Mouse (Mus musculus): ENCODE data around the gene Ifitm2. TPM values are rescaled to one million over a fixed set of nuclear protein-coding genes. Genes with fewer than 3 reads are reported as not detected.

Gene Ifitm2
- polyA plus RNA-seq, 1 experiment from 2014 or later, result 571 TPM

DNA sequence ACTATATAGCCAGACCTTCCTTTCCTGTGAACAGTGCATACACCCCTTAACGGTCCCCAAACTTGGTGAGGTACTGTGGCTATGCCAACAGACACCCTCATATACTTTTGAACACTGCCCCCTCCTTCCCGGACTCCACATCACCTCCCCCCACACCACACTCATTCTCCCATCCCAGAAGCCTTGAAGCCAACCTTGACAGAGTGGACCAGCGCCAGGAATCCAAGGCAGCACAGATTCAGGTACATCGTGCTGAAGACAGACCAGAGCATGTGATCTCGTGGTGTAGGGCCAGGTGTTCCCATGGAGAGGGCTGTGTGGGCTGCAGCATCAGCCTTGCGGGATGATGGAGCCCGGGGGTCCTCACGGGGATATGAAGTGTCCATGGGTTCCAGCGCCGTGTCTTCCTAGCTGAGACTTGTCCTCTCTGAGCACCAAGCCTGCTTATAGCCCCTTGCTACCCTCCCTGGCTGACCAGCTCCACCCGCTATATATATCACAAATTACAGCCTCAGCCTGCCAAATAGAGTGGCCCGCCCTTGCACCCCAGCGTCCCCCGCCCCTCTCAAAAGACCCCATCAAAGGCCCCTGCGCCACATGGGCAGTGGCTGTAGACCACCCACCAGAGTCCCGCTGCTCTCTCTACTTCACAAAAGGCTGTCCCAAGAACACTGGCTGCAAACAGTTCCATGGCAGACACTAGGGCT is 5.8 kb downstream of the Ifitm2 start, which contains the start of gene Ifitm5:
Gene Ifitm5, minus strand, starts transcription at position 468 of the 707 bp plus-strand sequence.
- ATAC-seq (replicated peaks; ENCODE audit: extremely low read depth, insufficient read depth, low FRiP score), result no peak
- H3K9me3 ChIP-seq (replicated peaks; ENCODE audit: control insufficient read depth, low read length), result no peaks in the 10 kb centered on the region
- no peaks in the 10 kb centered on the region; the same call in 1 of the 2 replicates for H3K36me3 ChIP-seq (ENCODE audit: control insufficient read depth, insufficient read depth)
- peak within 1 kb of the TSS; percentile 10; the same call in 1 of the 2 replicates for H3K9ac ChIP-seq (ENCODE audit: low read length)
- no peaks in the 10 kb centered on the region for H3K27me3 ChIP-seq (ENCODE audit: control insufficient read depth, insufficient read depth, low read length)
- H3K4me2 ChIP-seq (ENCODE audit: low read depth, low read length), result peak within 1 kb of the TSS; percentile 19; the same call in 1 of the 2 replicates
- H3K4me3 ChIP-seq (ENCODE audit: low read length), result no peak within 1 kb of the TSS
- peak within 1 kb of the TSS; percentile 50 for H3K27ac ChIP-seq (ENCODE audit: low read length)
- 84% methylated on average over 16 of the region's 16 CpGs for WGBS
- H3K4me1 ChIP-seq (ENCODE audit: control insufficient read depth, insufficient read depth, low read length), result peaks cover 34% of the 10 kb centered on the region

DNA sequence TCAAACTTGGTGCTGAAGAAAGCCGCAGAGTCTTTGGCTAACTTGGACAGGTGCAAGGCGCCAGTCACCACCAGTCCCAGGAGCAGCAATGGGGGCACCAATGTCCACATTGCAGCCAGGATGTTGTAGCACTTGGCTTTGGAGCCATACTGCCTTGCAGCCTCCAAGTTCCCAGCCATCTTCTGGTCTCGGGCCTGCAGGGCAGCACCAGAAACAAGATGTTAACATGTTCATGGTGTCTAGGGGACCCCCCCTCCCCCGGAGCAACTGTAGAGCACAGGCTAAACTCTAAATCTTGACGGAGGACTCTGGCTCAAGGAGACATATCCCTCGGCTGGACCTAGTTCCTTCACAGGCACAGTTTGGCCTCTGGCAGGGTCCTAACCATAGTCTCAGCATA is 6.5 kb downstream of the Ifitm2 start:
- WGBS, result 82% methylated on average over 6 of the region's 6 CpGs
- Histone ChIP-seq H3K36me3 (ENCODE audit: control insufficient read depth, insufficient read depth) (no peaks in the 10 kb centered on the region; the same call in 1 of the 2 replicates), H3K9ac (ENCODE audit: low read length) (no peak overlapping the region), H3K27me3 (ENCODE audit: control insufficient read depth, insufficient read depth, low read length) (no peaks in the 10 kb centered on the region), H3K4me3 (ENCODE audit: low read length) (no peak overlapping the region), H3K4me1 (ENCODE audit: control insufficient read depth, insufficient read depth, low read length) (peaks cover 33% of the 10 kb centered on the region), H3K27ac (ENCODE audit: low read length) (no peak overlapping the region), H3K4me2 (ENCODE audit: low read depth, low read length) (no peak overlapping the region), H3K9me3 (replicated peaks; ENCODE audit: control insufficient read depth, low read length) (no peaks in the 10 kb centered on the region)
- ATAC-seq (replicated peaks; ENCODE audit: extremely low read depth, insufficient read depth, low FRiP score), result no peak

DNA sequence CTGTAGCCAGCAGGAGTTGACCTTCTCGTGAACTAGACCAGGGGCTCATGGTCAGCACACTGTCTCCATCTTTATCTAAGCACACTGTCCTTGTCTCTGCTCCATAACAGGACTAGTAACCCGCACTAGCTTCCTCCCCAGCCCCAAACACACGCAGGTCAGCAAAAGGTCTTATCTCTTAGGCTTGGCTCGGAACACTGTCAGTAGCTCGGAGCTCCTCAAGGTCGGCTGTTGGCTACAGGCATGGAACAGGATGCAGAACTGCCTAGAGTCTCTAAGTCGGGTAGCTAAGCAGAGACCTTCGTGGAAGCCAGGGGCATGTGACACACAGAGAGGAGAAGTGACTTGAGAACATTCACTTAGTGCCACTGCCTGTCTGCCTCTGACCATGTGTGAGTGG is 7.6 kb downstream of the Ifitm2 start:
- ATAC-seq (replicated peaks; ENCODE audit: extremely low read depth, insufficient read depth, low FRiP score), result peak; percentile 10; the same call in 1 of the 2 replicates
- H3K9ac ChIP-seq (ENCODE audit: low read length), result no peak overlapping the region
- H3K27me3 ChIP-seq (ENCODE audit: control insufficient read depth, insufficient read depth, low read length), result no peaks in the 10 kb centered on the region
- no peaks in the 10 kb centered on the region; the same call in 1 of the 2 replicates for H3K36me3 ChIP-seq (ENCODE audit: control insufficient read depth, insufficient read depth)
- no peaks in the 10 kb centered on the region for H3K9me3 ChIP-seq (replicated peaks; ENCODE audit: control insufficient read depth, low read length)
- H3K4me2 ChIP-seq (ENCODE audit: low read depth, low read length), result no peak overlapping the region
- peak overlapping the region; percentile 25 for H3K27ac ChIP-seq (ENCODE audit: low read length)
- WGBS, result 31% methylated on average over 8 of the region's 8 CpGs
- no peak overlapping the region for H3K4me3 ChIP-seq (ENCODE audit: low read length)
- peaks cover 29% of the 10 kb centered on the region for H3K4me1 ChIP-seq (ENCODE audit: control insufficient read depth, insufficient read depth, low read length)

DNA sequence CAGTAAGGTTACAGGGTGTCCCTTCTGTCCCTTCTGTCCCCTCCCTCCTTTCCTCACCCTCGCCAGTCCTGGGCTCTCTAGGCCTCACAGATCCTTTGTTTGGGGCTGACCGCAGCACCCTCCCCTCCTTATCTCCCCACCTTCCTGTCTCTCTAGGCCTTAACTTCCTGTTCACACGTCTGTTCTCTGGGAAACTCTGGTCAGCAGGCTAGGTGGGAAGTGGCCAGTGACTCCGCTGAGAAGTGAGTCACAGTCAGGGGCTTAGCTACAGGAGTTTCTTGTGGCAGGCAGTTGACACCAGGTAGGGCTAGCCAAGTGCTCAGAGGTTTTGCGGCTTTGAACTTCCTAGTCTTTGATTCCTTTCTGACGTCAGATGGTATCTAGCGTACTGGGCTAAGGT is 8.8 kb downstream of the Ifitm2 start:
- Histone ChIP-seq H3K4me3 (ENCODE audit: low read length) (no peak overlapping the region), H3K9me3 (replicated peaks; ENCODE audit: control insufficient read depth, low read length) (no peaks in the 10 kb centered on the region), H3K4me2 (ENCODE audit: low read depth, low read length) (no peak overlapping the region), H3K9ac (ENCODE audit: low read length) (no peak overlapping the region), H3K27me3 (ENCODE audit: control insufficient read depth, insufficient read depth, low read length) (no peaks in the 10 kb centered on the region), H3K27ac (ENCODE audit: low read length) (peak overlapping the region; percentile 49), H3K36me3 (ENCODE audit: control insufficient read depth, insufficient read depth) (no peaks in the 10 kb centered on the region; the same call in 1 of the 2 replicates), H3K4me1 (ENCODE audit: control insufficient read depth, insufficient read depth, low read length) (peaks cover 31% of the 10 kb centered on the region)
- WGBS, result 38% methylated on average over 7 of the region's 7 CpGs
- ATAC-seq (replicated peaks; ENCODE audit: extremely low read depth, insufficient read depth, low FRiP score), result 0 out of 2 replicates have a peak, but pooled peaks have one; percentile 28

DNA sequence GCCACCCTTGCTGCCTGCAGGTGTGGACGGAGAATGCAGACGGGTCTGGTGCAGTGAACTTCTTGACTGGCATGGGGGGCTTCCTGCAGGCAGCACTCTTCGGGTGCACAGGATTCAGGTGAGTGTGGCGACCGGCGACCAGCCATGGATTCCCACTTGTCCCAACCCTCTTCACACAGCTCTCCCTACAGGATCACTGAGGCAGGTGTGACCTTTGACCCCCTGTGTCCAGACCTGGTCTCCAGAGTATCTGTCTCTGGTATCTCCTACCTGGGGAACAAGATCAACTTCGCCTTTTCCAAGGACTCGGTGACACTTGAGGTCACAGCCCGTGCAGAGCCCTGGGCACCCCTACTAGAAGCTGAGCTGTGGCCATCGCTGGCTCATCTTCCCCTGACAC is 9.5 kb downstream of the Ifitm2 start:
- H3K4me1 ChIP-seq (ENCODE audit: control insufficient read depth, insufficient read depth, low read length), result peaks cover 27% of the 10 kb centered on the region
- H3K4me3 ChIP-seq (ENCODE audit: low read length), result no peak overlapping the region
- WGBS, result 85% methylated on average over 10 of the region's 10 CpGs
- H3K4me2 ChIP-seq (ENCODE audit: low read depth, low read length), result no peak overlapping the region
- peak overlapping the region; percentile 49; the same call in 1 of the 2 replicates for H3K27ac ChIP-seq (ENCODE audit: low read length)
- no peaks in the 10 kb centered on the region for H3K27me3 ChIP-seq (ENCODE audit: control insufficient read depth, insufficient read depth, low read length)
- no peaks in the 10 kb centered on the region; the same call in 1 of the 2 replicates for H3K36me3 ChIP-seq (ENCODE audit: control insufficient read depth, insufficient read depth)
- no peak overlapping the region for H3K9ac ChIP-seq (ENCODE audit: low read length)
- no peaks in the 10 kb centered on the region for H3K9me3 ChIP-seq (replicated peaks; ENCODE audit: control insufficient read depth, low read length)
- no peak for ATAC-seq (replicated peaks; ENCODE audit: extremely low read depth, insufficient read depth, low FRiP score)

DNA sequence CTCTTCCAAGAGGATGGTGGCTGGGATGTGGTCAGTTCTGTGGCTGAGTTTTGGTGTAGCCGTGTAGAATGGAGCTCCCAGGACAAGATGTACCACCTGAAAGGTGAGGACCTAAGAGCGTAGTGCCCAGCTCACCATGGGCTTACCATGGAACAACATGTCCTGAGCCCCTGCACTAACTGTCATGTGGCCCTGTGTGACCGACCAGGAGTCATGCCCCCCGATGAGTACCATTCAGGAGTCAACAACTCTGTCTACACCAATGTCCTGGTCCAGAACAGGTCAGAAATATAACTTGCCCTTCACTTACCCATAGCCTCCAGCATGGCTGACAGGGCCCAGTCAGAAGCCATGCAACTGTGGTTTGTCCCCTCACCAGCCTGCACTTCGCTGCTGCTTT is 10.5 kb downstream of the Ifitm2 start:
- Histone ChIP-seq H3K9me3 (replicated peaks; ENCODE audit: control insufficient read depth, low read length) (no peaks in the 10 kb centered on the region), H3K4me2 (ENCODE audit: low read depth, low read length) (no peak overlapping the region), H3K4me1 (ENCODE audit: control insufficient read depth, insufficient read depth, low read length) (peaks cover 21% of the 10 kb centered on the region), H3K36me3 (ENCODE audit: control insufficient read depth, insufficient read depth) (no peaks in the 10 kb centered on the region; the same call in 1 of the 2 replicates), H3K9ac (ENCODE audit: low read length) (no peak overlapping the region), H3K27ac (ENCODE audit: low read length) (no peak overlapping the region), H3K27me3 (ENCODE audit: control insufficient read depth, insufficient read depth, low read length) (no peaks in the 10 kb centered on the region), H3K4me3 (ENCODE audit: low read length) (no peak overlapping the region)
- 90% methylated on average over 5 of the region's 5 CpGs for WGBS
- ATAC-seq (replicated peaks; ENCODE audit: extremely low read depth, insufficient read depth, low FRiP score), result no peak

DNA sequence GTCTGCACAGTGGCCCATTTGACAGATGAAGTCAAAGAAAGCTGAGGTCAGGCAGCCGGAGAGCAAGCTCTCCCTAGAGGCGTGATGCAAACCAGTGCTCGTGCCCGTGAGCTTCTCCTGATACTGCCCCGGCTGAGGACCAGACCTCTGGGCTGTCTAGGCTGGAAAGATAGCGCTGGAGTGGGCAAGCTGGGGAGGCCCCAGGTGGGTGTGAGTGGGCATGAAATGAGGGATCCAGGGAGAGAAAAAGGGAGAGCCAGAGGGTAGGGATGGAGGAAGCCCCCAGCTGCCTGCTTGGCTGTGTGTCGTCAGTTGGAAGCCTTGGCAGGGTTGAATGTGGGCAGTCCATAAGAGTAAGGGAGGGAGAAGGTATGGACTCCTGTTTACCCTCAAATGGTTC is 11.6 kb downstream of the Ifitm2 start:
- H3K4me2 ChIP-seq (ENCODE audit: low read depth, low read length), result no peak overlapping the region
- no peak overlapping the region for H3K4me3 ChIP-seq (ENCODE audit: low read length)
- peaks cover 20% of the 10 kb centered on the region for H3K4me1 ChIP-seq (ENCODE audit: control insufficient read depth, insufficient read depth, low read length)
- H3K27me3 ChIP-seq (ENCODE audit: control insufficient read depth, insufficient read depth, low read length), result no peaks in the 10 kb centered on the region
- H3K36me3 ChIP-seq (ENCODE audit: control insufficient read depth, insufficient read depth), result no peaks in the 10 kb centered on the region; the same call in 1 of the 2 replicates
- H3K9ac ChIP-seq (ENCODE audit: low read length), result no peak overlapping the region
- H3K27ac ChIP-seq (ENCODE audit: low read length), result no peak overlapping the region
- WGBS, result 76% methylated on average over 7 of the region's 7 CpGs
- no peaks in the 10 kb centered on the region for H3K9me3 ChIP-seq (replicated peaks; ENCODE audit: control insufficient read depth, low read length)
- ATAC-seq (replicated peaks; ENCODE audit: extremely low read depth, insufficient read depth, low FRiP score), result no peak

DNA sequence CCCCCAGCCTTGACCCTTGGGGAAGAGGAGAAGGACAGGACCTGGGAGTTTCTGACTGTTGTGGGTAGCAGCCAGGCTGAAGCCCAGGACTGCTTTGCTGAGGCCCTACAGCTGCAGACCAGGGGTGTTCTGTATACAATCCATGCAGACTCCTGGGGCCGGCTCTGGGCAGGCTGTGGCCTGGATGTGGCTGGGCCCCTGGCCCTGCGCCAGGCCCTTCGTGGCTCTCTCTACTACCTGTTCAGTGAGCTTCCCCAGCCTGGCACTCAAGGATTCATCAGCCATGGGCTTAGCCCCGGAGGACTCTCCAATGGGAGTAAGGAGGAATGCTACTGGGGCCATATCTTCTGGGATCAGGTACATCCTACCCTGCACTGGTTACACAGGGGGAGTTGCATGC is 12.4 kb downstream of the Ifitm2 start:
- no peak for ATAC-seq (replicated peaks; ENCODE audit: extremely low read depth, insufficient read depth, low FRiP score)
- H3K4me3 ChIP-seq (ENCODE audit: low read length), result no peak overlapping the region
- WGBS, result 62% methylated on average over 4 of the region's 4 CpGs
- H3K9ac ChIP-seq (ENCODE audit: low read length), result no peak overlapping the region; the same call in 1 of the 2 replicates
- no peak overlapping the region for H3K4me2 ChIP-seq (ENCODE audit: low read depth, low read length)
- no peaks in the 10 kb centered on the region for H3K36me3 ChIP-seq (ENCODE audit: control insufficient read depth, insufficient read depth)
- H3K27ac ChIP-seq (ENCODE audit: low read length), result no peak overlapping the region
- H3K9me3 ChIP-seq (replicated peaks; ENCODE audit: control insufficient read depth, low read length), result no peaks in the 10 kb centered on the region
- peaks cover 18% of the 10 kb centered on the region for H3K4me1 ChIP-seq (ENCODE audit: control insufficient read depth, insufficient read depth, low read length)
- no peaks in the 10 kb centered on the region for H3K27me3 ChIP-seq (ENCODE audit: control insufficient read depth, insufficient read depth, low read length)

DNA sequence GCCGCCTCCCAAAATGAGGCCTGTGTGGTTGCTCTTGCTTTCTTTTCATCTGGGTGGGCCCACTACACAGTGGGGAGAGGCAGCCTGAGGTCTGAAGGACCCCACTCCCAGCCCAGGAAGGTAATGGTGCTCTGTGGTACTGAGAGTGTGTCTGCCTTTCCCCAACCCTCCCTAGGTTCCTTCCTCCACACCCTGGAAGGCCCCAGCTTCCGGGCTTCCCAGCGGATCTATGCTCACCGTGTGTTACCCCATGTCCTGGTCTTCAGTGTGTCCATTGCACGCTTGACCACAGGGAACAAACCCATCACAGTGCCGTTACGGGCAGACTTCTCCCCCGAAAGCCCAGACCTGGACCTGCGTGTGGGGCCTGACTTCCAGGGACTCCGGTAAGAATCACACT is 13.0 kb downstream of the Ifitm2 start:
- Histone ChIP-seq H3K27me3 (ENCODE audit: control insufficient read depth, insufficient read depth, low read length) (no peaks in the 10 kb centered on the region), H3K9ac (ENCODE audit: low read length) (peak overlapping the region; percentile 13; the same call in 1 of the 2 replicates), H3K27ac (ENCODE audit: low read length) (peak overlapping the region; percentile 93; the same call in 1 of the 2 replicates), H3K4me1 (ENCODE audit: control insufficient read depth, insufficient read depth, low read length) (peaks cover 13% of the 10 kb centered on the region), H3K4me2 (ENCODE audit: low read depth, low read length) (no peak overlapping the region), H3K36me3 (ENCODE audit: control insufficient read depth, insufficient read depth) (no peaks in the 10 kb centered on the region), H3K9me3 (replicated peaks; ENCODE audit: control insufficient read depth, low read length) (no peaks in the 10 kb centered on the region), H3K4me3 (ENCODE audit: low read length) (no peak overlapping the region)
- 89% methylated on average over 10 of the region's 10 CpGs for WGBS
- ATAC-seq (replicated peaks; ENCODE audit: extremely low read depth, insufficient read depth, low FRiP score), result no peak

Data from heart, embryonic 16.5 days (tissue).